Comparison of ENCODE assay signal across 10 mouse cellular contexts in genomic region chr11:120373820-120374586, GRCm38 (mm10). TPM values are rescaled to one million over a fixed set of nuclear protein-coding genes. Genes with fewer than 3 reads are reported as not detected.
DNase-seq lines count a peak whose midpoint lies in the region; ATAC-seq and TF ChIP-seq lines count a peak whose summit lies in the region.
"Had no signal": no experiment of that assay in that cellular context is flagged by ENCODE, and none has a peak within 500 bp of the region (broad histone marks: within the 10 kb centered on the region; RNA-seq: fewer than 3 reads in every experiment).

No protein-coding gene starts in this region.

- peak; percentile 69 for DNase-seq in adrenal gland, postnatal 25 days
- DNase-seq in kidney, postnatal 25 days: peak; percentile 57 to 80
- DNase-seq in retina, embryonic 14.5 days (ENCODE audit: low spot score): no peak
- DNase-seq in spleen, postnatal 10 days (ENCODE audit: low spot score in 2 of 2): no peak
- DNase-seq: liver, embryonic 13.5 days had no signal

- H3K27ac ChIP-seq in intestine, embryonic 15.5 days: no peak overlapping the region
- H3K27ac ChIP-seq in intestine, postnatal 0 days (ENCODE audit: low read depth, low read length): no peak overlapping the region
- no peak overlapping the region for H3K27ac ChIP-seq in heart, embryonic 11.5 days (ENCODE audit: low read depth, low read length)
- H3K27ac ChIP-seq: liver, embryonic 13.5 days; stomach, embryonic 15.5 days had no signal

- no peak overlapping the region for H3K4me3 ChIP-seq in intestine, embryonic 15.5 days (replicated peaks)
- no peak overlapping the region for H3K4me3 ChIP-seq in intestine, postnatal 0 days (ENCODE audit: low read depth, low read length)
- H3K4me3 ChIP-seq in heart, embryonic 11.5 days (ENCODE audit: low read depth, low read length): no peak overlapping the region
- H3K4me3 ChIP-seq: liver, embryonic 13.5 days; stomach, embryonic 15.5 days had no signal

- TF ChIP-seq CTCF in intestine, postnatal 0 days (IDR thresholded peaks at IDR 0.05; ENCODE audit: low read depth): no peak

- no peaks in the 10 kb centered on the region for H3K9me3 ChIP-seq in intestine, embryonic 15.5 days
- no peaks in the 10 kb centered on the region for H3K9me3 ChIP-seq in intestine, postnatal 0 days (ENCODE audit: control insufficient read depth)
- no peaks in the 10 kb centered on the region for H3K9me3 ChIP-seq in heart, embryonic 11.5 days (replicated peaks; ENCODE audit: control insufficient read depth, low read length)
- H3K9me3 ChIP-seq: G1E; liver, embryonic 13.5 days; stomach, embryonic 15.5 days had no signal

- H3K4me2 ChIP-seq in intestine, embryonic 15.5 days (replicated peaks): no peak overlapping the region
- no peak overlapping the region for H3K4me2 ChIP-seq in intestine, postnatal 0 days (replicated peaks; ENCODE audit: low read depth)
- H3K4me2 ChIP-seq in heart, embryonic 11.5 days: no peak overlapping the region
- H3K4me2 ChIP-seq: liver, embryonic 13.5 days; stomach, embryonic 15.5 days had no signal

- H3K4me1 ChIP-seq in intestine, embryonic 15.5 days (replicated peaks): peaks cover 23% of the 10 kb centered on the region
- H3K4me1 ChIP-seq in intestine, postnatal 0 days (replicated peaks; ENCODE audit: control insufficient read depth, insufficient read depth, low read length): 0 out of 2 replicates have a peak, but pooled peaks cover 2% of the 10 kb centered on the region
- peaks cover 13% of the 10 kb centered on the region for H3K4me1 ChIP-seq in heart, embryonic 11.5 days (ENCODE audit: control insufficient read depth, insufficient read depth, low read length)

- peaks cover 40% of the 10 kb centered on the region for H3K36me3 ChIP-seq in intestine, embryonic 15.5 days
- peaks cover 66% of the 10 kb centered on the region for H3K36me3 ChIP-seq in intestine, postnatal 0 days (ENCODE audit: control insufficient read depth, insufficient read depth)
- H3K36me3 ChIP-seq in heart, embryonic 11.5 days (ENCODE audit: control insufficient read depth, insufficient read depth, low read length): peaks cover 24% of the 10 kb centered on the region

- H3K27me3 ChIP-seq in intestine, embryonic 15.5 days (replicated peaks): no peaks in the 10 kb centered on the region
- H3K27me3 ChIP-seq in intestine, postnatal 0 days (replicated peaks; ENCODE audit: control insufficient read depth, insufficient read depth, low read length): no peaks in the 10 kb centered on the region
- no peaks in the 10 kb centered on the region for H3K27me3 ChIP-seq in heart, embryonic 11.5 days (ENCODE audit: control insufficient read depth, insufficient read depth, low read length)
- H3K27me3 ChIP-seq: liver, embryonic 13.5 days; stomach, embryonic 15.5 days had no signal

- 0 out of 2 replicates have a peak overlapping the region, but pooled peaks have one; percentile 13 for H3K9ac ChIP-seq in intestine, embryonic 15.5 days
- H3K9ac ChIP-seq in intestine, postnatal 0 days (ENCODE audit: low read depth, low read length): no peak overlapping the region
- 0 out of 2 replicates have a peak overlapping the region, but pooled peaks have one; percentile 30 for H3K9ac ChIP-seq in heart, embryonic 11.5 days (ENCODE audit: low read depth, low read length)
- H3K9ac ChIP-seq: liver, embryonic 13.5 days; stomach, embryonic 15.5 days had no signal

- 87% methylated on average over 23 of the region's 23 CpGs for WGBS in intestine, embryonic 15.5 days
- 86% methylated on average over 23 of the region's 23 CpGs for WGBS in intestine, postnatal 0 days
- 89% methylated on average over 23 of the region's 23 CpGs for WGBS in heart, embryonic 11.5 days (ENCODE audit: insufficient replicate concordance)

- no peak for ATAC-seq in intestine, embryonic 15.5 days
- no peak for ATAC-seq in intestine, postnatal 0 days
- no peak for ATAC-seq in heart, embryonic 11.5 days (replicated peaks; ENCODE audit: insufficient number of reproducible peaks, low FRiP score, low TSS enrichment)

RNA-seq across cellular contexts. Expression of gene Faap100, which starts 4.6 kb away (rescaled TPM):
- polyA plus RNA-seq in intestine, embryonic 15.5 days (2015; fragmentation: Nextera tagmentation; extraction: Ambion mirVana): 24.2 and 29.4 TPM in 2 replicates
- 9.7 and 11.7 TPM in 2 replicates for polyA plus RNA-seq in intestine, postnatal 0 days (2015; fragmentation: Nextera tagmentation; extraction: Ambion mirVana)
- 35.8 and 55.1 TPM in 2 replicates for total RNA-seq in adrenal gland, postnatal 25 days (2021)
- polyA plus RNA-seq in heart, embryonic 11.5 days (2014; fragmentation: Nextera tagmentation; extraction: Ambion mirVana): 24.2 and 29.6 TPM in 2 replicates

RNA-seq across cellular contexts. Expression of gene Fscn2, which starts 12.7 kb away (rescaled TPM):
- polyA plus RNA-seq in intestine, embryonic 15.5 days (2015; fragmentation: Nextera tagmentation; extraction: Ambion mirVana): 0.18 TPM in 1 of 2 replicates, not detected in the other
- polyA plus RNA-seq in intestine, postnatal 0 days (2015; fragmentation: Nextera tagmentation; extraction: Ambion mirVana): 0.14 and 0.16 TPM in 2 replicates
- total RNA-seq in adrenal gland, postnatal 25 days (2021): 0.79 TPM in 1 of 2 replicates, not detected in the other
- polyA plus RNA-seq in heart, embryonic 11.5 days (2014; fragmentation: Nextera tagmentation; extraction: Ambion mirVana): 0.57 TPM in 1 of 2 replicates, not detected in the other
- polyA plus RNA-seq: G1E; liver, embryonic 13.5 days had no signal

RNA-seq across cellular contexts. Expression of gene Actg1, which starts 25.7 kb away (rescaled TPM):
- 2,607 and 2,658 TPM in 2 replicates for polyA plus RNA-seq in intestine, embryonic 15.5 days (2015; fragmentation: Nextera tagmentation; extraction: Ambion mirVana)
- 1,513 and 1,605 TPM in 2 replicates for polyA plus RNA-seq in intestine, postnatal 0 days (2015; fragmentation: Nextera tagmentation; extraction: Ambion mirVana)
- 1,036 and 1,352 TPM in 2 replicates for total RNA-seq in adrenal gland, postnatal 25 days (2021)
- 1,448 and 1,508 TPM in 2 replicates for polyA plus RNA-seq in heart, embryonic 11.5 days (2014; fragmentation: Nextera tagmentation; extraction: Ambion mirVana)

Comparison
In these comparisons a context has a peak if more than half of its experiments do, and no peak if none do; other contexts are left out.
1. DNase-seq: peak in adrenal gland, postnatal 25 days (single experiment) and kidney, postnatal 25 days (2 of 2); none in retina, embryonic 14.5 days (single experiment) and spleen, postnatal 10 days (0 of 2).